Mouse (Mus musculus) small intestine, adult 2 months (tissue): ENCODE measurements at regions not wholly inside any gene's neighbourhood (a gene's known extent, or its start where the extent isn't known, plus 50 kb on each side); places are given as distances from the start of the nearest gene placed in this dataset.

Source experiments
- CTCF ChIP-seq: fragments of 200-500 bp; IDR thresholded peaks from 2 replicates; pipeline ENCODE4 v1.5.1; 2012; ENCODE audit warnings: low read depth, mild to moderate bottlenecking, control low read depth, inconsistent platforms, low read length, moderate library complexity, mixed read lengths; ENCODE audit not compliant: insufficient replicate concordance, insufficient read length; ENCODE audit errors: extremely low read depth
- POLR2A ChIP-seq: fragments of 200-500 bp; IDR thresholded peaks from 2 replicates; pipeline ENCODE4 v1.6.1; 2012; ENCODE audit warnings: low read depth, mild to moderate bottlenecking, control low read depth, inconsistent platforms, low read length, moderate library complexity

DNA sequence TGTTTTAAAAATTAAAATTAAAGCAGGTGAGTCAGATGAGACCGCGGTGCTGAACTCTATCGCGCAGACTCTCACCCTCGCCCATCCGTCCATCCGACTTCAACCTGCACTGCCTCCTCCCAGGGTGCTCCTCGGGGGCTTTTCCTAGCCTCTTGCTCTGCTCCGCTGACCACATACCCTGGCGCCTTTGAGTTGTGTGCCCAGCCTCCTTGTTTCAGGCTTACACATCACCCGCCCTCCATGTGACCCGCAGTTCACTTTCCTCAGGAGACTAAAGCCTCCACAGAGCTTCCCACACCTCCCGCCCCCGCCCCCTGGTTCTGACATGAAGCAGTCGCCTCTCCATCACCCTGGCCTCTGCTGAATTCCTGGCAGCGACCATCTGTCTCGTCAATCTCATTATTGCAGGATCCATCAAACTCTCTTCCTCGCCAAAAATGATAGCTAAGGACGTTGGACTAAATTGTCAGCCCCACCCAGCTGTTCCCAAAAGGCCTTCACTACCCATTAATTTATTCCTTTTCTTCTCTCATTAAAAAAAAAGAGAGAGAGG is 482.9 kb downstream of the Zfp536 start:
- TF ChIP-seq POLR2A, result no peak
- TF ChIP-seq CTCF, result no peak
